Mouse (Mus musculus) layer of hippocampus, adult 9-11 months (tissue): ENCODE measurements around the gene Arf1.

Experiments used
- DNase-seq: peaks from one replicate; pipeline ENCODE4 v3.0.0; 2022

Gene Arf1

DNA sequence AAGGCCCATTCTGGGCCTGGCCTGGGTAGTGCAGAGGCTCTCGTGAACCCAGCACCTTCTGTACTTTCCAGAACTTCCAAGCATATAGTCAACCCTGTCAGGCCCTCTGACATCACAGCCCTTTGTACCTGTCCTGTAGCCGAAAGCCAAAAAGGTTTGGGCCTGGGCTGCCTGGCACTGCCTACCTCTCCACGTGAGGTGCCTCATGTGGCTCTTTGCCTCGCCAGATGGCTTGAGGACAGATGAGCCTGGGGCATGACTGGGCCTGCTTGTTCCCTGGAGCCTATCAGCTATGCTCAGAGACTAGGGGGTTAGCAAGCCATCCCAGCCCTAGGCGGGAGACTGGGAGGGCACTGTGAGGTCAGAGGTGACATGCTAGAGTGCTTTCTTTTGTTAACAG lies 42.6 kb downstream of the Arf1 start:
- no peak for DNase-seq

DNA sequence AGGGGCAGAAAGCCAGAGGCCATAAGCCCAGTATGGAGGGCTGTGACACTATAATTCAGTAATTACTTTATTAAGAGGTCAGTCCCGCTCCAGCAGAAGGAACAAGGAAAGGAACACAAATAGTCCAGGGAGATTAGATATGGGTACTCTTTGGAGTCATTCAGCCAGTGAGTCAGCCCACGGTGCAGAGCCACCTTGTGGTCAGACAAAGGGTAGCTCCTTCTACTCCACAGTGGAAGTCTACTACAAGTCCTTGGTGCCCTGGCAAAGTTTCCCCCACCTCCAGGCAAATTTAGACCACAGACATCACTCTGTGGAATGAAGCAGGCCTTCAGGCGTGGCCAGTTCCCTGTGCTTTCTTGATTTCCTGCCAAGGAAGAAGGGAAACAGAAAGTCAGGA lies 44.2 kb downstream of the Arf1 start:
- peak; percentile 62 for DNase-seq

DNA sequence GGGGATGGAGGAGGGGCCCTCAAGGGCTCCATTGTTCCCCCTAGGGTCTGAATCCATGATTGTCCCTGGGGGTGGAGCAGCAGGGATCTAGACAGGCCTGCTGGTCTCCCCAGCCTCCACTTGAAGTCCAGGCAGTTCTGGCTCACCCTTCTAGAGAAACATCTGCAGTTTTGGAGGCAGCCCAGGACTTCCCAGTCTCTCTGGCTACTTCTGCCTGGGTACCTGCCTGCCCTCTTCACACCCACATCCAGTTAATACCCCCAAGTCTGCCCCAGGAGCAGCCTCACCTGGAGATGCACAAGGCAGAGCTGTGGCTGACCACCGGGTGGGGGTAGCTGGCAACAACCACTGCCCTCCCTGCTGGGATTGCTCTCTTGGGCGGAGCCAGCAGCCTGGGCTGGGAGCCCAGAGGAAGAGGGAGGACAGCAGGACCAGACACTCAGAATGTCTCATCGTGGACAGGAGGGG lies 45.2 kb downstream of the Arf1 start, which contains the start of gene Gjc2:
Gjc2 (minus strand) TSS at position 350 of the 468 bp plus-strand sequence.
- DNase-seq = peak; percentile 76

DNA sequence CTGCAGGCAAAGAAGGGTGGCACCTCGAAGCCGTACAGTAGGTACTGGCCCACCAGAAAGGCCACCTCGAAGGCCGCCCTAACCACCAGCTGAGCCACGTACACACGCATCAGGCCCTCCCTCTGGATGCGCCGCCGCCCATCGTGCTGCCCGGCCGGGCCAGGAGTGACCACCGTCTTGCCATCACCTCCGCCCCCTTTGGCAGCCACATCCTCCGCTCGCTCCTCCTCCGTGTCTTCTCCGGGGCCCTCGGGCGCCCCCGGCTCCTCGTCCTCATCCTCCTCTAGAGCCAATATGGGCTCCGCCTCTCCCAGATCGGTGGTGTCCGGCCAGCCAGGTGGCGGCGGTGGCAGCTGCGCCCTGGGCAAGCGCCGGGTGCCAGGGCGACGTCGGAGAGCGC lies 51.1 kb downstream of the Arf1 start:
- DNase-seq = no peak

DNA sequence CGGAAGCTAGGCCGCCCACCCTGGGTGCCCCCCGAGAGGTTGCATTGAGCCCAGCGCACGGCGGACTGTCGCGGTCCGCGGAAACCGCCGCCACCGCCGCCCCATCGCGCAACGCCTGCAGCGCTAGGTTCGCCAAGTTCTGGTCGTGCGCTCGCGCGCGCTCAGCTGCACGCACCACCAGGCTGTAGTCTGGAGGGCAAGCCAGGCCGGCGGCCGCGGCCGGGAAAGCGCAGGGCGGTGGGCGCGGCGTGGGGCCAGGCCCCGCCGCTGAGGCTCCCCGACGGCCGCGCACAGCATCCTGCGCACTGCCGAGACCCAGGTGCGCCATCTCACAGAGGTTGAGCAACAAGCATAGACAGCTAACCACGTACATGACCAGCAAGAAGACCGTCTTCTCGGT lies 51.6 kb downstream of the Arf1 start:
- DNase-seq = no peak

DNA sequence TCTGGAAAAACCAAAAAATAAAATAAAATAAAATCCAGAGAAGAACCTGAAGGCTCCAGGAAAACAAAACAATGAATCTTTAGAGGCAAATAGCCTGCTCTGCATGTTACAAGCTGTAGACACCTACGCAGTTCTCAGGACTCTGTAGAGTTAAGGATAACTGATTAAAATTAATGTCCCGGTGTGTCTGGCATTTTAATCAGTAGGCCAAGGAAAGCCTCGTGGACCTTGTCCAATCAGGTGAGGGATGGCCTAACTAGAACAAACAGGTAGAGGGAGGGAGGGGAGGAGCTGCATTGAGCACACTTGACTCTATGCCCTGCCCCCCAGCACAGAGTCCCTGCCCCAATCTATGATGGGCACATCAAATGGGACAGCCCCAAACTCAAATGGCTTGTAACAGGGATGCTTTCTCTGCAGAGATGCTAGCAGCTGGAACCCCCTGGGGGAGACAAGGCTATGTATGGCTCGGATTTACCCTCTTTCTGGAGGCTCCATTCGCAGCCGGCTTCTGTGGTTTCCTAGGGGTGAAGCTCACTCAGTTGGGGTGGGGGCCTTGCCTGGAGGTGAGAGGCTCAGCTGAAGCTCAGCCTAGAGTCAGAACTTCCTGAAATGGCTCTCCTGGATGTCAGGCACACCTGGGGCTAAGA lies 53.8 kb downstream of the Arf1 start:
- no peak for DNase-seq

DNA sequence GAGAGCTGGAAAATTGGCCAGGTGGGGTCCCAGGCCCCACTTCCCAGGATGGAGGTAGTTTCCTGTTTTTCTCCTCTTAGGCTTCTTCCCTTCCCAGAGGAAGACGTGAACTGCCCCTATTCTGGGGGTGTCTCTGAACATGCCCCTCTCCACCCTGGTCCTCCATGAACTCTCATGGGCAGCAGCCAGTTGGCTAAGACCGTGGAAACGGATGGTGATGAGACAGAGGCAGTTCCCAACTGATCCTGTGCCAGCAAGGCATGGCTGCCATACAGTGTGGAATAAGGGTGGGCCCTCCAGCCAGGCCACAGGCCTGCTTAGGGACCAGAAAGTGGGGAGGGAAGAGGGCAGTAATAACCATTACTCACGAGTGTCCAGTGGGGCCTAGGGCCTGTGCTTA lies 57.5 kb downstream of the Arf1 start:
- DNase-seq = no peak

DNA sequence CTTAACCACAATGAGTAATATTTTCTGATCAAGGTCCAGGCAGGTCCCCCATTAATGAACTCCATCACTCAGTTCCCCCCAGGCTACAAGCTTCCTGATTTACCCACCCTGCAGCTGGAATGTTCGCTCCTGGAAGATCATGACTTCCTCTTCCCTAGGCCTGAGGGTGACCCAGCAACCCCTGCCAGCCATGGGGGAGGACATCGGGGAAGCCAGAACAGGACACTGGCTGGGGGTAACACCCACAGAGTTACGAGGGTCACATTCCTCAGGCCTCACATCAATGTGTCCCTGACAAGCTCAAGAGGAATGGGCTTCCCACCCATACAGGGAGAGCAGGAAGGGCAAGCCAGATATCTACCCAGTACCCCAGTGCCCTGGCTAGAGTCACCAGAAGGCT lies 58.3 kb downstream of the Arf1 start:
- no peak for DNase-seq

DNA sequence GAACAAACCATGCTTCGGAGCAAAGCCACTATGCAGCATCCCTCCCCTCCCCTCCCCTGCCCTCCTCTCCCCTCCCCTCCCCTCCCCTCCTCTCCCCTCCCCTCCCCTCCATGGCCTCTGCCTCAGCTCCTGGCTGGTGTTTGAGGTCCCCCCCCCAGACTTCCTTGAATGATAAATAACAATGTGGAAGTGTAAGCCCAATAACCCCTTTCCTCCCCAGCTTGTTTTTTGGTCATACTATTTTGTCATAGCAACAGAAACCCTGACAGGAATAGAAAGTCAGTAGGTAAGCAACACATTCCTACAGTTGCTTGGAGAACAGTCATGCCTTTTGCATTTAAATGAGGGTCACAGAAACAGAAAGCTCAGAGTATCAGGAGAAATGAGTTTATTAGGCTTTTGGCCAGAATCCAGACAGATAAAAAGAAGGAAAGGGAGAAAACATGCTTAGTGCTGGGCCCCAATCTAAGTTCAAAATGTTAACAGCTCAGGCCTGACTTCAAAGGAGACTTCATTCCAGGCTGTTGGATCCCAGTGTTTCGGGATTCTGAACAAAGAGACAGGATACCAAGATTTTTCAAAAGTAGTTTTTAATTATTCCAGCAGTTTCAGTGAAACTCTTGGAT lies 62.3 kb downstream of the Arf1 start:
- DNase-seq = no peak

DNA sequence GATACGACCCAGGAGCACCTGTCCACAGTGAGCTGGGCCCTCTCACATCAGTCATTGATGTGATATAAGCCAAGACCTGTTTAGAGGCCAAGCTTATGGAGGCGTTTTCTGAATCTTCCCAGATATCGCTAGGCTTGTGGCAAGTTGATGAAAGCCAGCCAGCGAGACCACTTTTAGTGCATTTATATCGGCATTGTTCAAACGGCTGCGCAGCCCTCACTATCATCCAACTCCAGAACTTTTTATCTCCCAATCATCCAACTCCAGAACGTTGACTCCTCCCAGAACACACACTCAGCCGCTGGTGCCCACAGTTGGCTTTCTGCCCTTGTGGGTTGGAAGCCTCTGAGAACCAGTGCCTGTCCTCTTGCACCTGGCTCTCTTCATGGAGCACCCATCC lies 63.7 kb downstream of the Arf1 start:
- DNase-seq = no peak

DNA sequence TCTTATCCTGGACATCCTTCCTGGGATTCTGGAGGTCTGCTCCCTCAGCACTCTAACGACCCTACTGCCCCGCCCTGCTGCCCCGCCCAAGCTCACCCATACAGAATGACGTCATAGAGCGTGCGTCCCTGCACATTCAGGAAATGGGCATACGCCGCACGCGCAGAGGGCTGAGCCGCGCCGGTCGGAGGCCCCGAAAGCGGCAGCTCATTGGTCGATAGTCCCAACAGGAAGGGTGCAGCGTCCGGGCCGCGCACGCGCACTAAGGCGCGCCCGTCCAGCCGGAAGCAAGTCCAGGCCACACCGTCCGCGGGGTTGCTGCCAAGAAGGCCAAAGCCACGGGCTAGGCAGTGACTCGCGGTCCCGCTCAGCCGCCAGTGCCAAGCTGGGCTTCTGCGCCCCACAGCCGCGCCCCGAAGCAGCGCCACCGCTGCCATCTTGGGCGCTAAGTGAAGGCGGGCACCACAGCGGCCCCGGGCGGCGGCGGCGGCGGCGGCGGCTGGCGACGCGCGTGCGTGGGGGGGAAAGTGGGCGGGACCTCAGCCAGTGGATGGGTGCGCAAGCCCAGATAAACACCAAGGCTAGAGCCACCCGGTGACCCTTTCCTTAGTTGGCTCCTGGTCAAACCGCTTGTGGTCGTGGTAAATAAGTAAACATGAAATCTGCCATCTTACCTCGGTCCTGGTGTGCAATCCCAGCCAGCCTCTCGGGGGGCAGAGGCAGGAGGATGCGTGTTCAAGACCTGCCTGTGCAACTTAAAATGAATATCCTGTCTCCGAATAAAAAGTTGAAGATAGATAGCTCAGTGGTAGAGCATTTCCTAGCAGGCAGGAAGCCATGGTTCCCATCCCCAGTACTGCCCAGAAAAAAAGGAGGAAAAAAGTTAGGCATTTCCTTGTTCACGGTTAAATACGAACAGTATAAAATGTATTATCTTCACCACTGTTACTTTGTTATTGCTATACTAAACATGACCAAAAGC lies 64.5 kb downstream of the Arf1 start, which contains the start of gene Iba57:
Iba57 (minus strand) TSS at position 485 of the 982 bp plus-strand sequence.
- peak; percentile 100 for DNase-seq

DNA sequence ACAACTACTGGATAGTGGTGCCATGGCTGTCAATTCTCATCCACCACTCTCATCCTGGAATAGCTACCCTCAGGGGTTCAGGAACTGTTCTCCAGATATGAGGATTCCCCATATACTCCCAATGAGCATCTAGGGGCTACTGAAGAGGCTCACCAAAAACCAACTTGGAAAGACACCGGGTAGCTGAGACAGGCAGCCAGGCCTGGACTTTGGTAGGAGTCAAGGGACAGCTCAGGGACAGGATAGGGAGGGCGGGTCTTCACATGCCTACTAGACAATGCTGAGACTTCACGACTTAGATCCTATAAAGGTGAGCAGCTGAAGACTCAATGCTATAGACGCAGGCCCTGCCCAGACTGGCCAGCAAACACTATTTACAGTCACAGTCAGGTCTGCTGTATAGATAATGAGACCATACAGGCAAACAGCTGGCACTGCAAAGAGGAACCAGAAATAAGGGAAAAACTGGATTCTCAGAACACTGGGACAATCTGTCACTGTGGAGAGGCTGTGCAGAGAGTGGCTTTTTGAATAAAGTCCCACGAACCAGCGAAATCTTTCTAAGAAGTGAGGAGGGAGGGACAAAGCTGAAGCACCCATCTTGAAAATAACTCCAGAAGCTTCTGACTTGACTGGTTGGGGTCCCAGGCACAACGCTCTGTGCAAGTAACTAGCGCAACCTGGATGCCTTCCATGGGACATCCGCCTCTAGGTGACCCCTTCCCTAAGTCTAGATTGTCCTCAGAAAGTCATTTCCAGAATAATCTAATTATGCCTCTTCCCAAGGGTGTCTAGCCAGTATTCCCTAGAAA lies 65.4 kb downstream of the Arf1 start:
- no peak for DNase-seq
